Mouse (Mus musculus) splenic B cell, adult 2 months (primary cell): Measurements from ENCODE around the gene Ntn1.

Source experiments
- DNase-seq: peaks from one replicate; pipeline ENCODE4 v3.0.0-alpha.2; 2011; ENCODE audit warnings: low read depth, low spot score
- H3K27me3 ChIP-seq: 2 replicates; pipeline ENCODE4 v1.6.1; 2012; ENCODE audit warnings: mild to moderate bottlenecking, low read length, moderate library complexity, mixed read lengths; ENCODE audit not compliant: control insufficient read depth, poor library complexity, insufficient read depth, severe bottlenecking
- H3K36me3 ChIP-seq: 2 replicates; pipeline ENCODE4 v1.6.1; 2012; ENCODE audit warnings: mild to moderate bottlenecking, low read length, moderate library complexity, mixed read lengths; ENCODE audit not compliant: control insufficient read depth, poor library complexity, insufficient read depth, severe bottlenecking

Ntn1 gene

DNA sequence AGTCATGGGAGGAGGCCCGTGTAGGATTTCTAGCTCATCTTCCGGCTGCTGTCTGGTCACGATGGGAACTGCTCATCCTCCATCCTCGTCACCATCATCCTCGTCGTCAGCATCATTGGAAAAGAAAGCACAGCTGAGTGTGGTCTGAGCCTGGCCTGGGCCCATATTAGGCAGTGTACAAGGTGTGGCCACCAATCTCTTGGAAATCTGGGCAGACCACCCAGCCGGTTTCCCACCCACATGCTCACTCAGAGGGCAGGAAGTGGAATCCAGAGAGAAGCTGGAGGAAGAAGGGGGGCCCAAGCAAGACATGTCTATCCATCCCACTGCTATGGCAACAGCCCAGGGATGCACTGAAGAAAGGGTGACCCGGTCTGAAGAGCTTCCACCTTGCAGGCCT lies 94.6 kb downstream of the Ntn1 start:
- DNase-seq: no peak
- Histone ChIP-seq H3K36me3 (no peaks in the 10 kb centered on the region), H3K27me3 (no peaks in the 10 kb centered on the region)

DNA sequence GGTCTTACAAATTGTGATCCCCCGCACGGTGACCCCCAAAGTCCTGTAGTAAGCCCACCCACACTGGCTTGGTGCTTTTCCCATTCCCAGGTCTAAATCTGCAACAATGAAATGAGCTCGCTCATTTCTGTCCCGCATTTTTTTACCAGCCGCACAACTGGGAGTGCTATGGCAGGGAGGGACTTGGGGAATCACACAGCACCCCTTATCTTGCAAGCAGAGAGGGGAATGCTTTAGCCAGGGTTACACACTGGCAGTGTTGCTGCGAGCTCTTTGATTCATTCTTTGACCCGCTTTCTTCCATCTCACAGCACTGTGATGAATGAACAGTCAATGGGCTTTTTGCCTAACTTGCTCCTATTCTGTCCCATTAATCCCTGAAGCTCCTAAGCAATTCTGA lies 98.3 kb downstream of the Ntn1 start:
- no peaks in the 10 kb centered on the region for H3K36me3 ChIP-seq
- H3K27me3 ChIP-seq: no peaks in the 10 kb centered on the region
- DNase-seq: no peak

- H3K36me3 ChIP-seq: no peaks in the 10 kb centered on the region
- H3K27me3 ChIP-seq: no peaks in the 10 kb centered on the region
- no peak for DNase-seq
These were observed 99.0 kb downstream of the Ntn1 start for GRCm38 (mm10) chr11:68301660-68302059.

- H3K36me3 ChIP-seq: no peaks in the 10 kb centered on the region
- no peak for DNase-seq
- H3K27me3 ChIP-seq: no peaks in the 10 kb centered on the region
These were observed 105.1 kb downstream of the Ntn1 start for GRCm38 (mm10) chr11:68295474-68295873.

- Histone ChIP-seq H3K27me3 (no peaks in the 10 kb centered on the region), H3K36me3 (no peaks in the 10 kb centered on the region)
- DNase-seq: no peak
These were observed 110.0 kb downstream of the Ntn1 start for GRCm38 (mm10) chr11:68290631-68291030.

DNA sequence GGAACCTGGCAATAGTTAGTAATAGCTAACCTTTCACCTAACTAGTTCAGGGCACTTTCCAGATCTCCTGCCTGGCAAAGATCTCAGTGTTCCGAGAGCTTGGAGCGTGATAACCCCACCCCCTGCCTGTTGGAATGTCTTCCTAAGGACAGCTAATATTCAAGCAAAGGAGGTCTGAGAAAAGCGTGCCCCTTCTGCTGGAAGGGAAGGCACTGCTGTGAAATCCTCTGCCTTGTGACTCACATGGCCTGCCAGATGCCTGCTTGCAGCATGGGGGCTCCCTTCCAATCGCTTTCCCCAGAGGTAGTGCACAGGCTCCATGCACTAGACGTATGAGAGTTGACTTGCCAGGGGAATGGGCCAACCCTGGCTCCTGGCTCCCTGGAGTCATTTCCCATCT lies 113.3 kb downstream of the Ntn1 start:
- no peak for DNase-seq
- H3K27me3 ChIP-seq: no peaks in the 10 kb centered on the region

GRCm38 (mm10) chr11:68286142-68286808 lies 114.3 kb downstream of the Ntn1 start:
- H3K27me3 ChIP-seq: no peaks in the 10 kb centered on the region
- DNase-seq: no peak
- no peaks in the 10 kb centered on the region for H3K36me3 ChIP-seq

More for the DNA sequence above, 113.3 kb downstream of the Ntn1 start:
- no peaks in the 10 kb centered on the region for H3K36me3 ChIP-seq

DNA sequence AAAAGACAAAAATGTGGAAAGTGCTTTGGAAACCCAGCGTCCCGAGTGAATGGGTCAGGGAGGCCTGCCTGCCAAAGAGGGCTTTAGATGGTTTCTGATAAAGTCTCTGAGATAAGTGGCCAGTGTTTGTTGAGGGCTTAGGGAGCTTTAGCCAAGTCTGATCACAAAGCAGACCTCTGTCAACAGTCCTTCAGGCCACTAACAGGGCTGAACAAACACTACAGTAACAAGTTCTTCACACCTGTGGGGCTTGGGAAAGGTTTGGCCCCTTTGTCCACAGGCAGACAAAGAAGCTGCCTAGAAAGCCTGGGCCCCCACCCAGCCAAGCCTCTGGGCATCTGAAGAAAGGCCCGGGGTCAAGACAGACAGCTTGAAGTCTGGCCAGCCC lies 114.9 kb downstream of the Ntn1 start:
- Histone ChIP-seq H3K27me3 (no peaks in the 10 kb centered on the region), H3K36me3 (no peaks in the 10 kb centered on the region)
- DNase-seq: no peak

GRCm38 (mm10) chr11:68280001-68280510 lies 120.6 kb downstream of the Ntn1 start:
- no peaks in the 10 kb centered on the region for H3K36me3 ChIP-seq
- H3K27me3 ChIP-seq: no peaks in the 10 kb centered on the region
- no peak for DNase-seq

DNA sequence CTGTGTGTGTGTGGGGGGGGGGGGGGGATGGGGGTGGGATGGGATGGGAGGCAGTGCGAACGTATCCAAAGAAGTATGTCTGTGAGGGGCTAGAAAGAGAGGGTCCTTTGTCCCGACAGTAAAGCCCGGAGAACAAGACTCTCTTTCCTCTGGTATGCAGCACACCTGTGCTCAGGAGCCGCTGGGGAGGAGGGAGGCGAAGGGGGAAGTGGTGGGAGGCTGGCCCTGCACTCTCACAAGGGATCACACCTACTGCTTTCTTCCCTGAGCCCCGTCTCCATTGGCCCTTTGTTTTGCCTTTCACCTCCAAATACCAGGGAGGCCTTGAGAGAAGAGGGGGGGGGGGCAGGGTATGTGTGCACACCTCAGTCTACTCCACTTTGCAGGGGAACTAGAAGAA lies 123.7 kb downstream of the Ntn1 start:
- no peak for DNase-seq
- Histone ChIP-seq H3K36me3 (no peaks in the 10 kb centered on the region), H3K27me3 (no peaks in the 10 kb centered on the region)

- Histone ChIP-seq H3K36me3 (no peaks in the 10 kb centered on the region), H3K27me3 (no peaks in the 10 kb centered on the region)
- no peak for DNase-seq
These were observed 126.3 kb downstream of the Ntn1 start for GRCm38 (mm10) chr11:68274331-68274811.

DNA sequence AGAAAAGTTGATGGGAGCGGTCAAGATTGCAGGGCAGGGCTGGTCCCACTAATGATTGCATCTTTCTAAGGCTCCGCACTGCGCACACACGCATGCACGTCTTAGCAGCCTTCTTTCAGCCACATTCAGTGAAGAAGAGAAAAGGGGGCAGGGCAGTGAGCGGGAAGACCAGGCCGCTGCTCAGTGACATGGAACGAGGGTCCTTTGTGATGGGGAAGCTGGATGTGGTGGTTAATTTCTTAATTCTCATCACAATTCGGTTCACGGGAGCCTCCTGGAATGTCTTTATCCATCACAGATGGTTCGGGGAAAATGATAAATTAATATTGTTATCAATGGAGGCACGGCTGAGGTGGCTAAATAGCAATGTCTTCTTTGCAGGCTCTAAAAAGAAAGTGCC lies 126.8 kb downstream of the Ntn1 start:
- Histone ChIP-seq H3K27me3 (no peaks in the 10 kb centered on the region), H3K36me3 (no peaks in the 10 kb centered on the region)
- no peak for DNase-seq

DNA sequence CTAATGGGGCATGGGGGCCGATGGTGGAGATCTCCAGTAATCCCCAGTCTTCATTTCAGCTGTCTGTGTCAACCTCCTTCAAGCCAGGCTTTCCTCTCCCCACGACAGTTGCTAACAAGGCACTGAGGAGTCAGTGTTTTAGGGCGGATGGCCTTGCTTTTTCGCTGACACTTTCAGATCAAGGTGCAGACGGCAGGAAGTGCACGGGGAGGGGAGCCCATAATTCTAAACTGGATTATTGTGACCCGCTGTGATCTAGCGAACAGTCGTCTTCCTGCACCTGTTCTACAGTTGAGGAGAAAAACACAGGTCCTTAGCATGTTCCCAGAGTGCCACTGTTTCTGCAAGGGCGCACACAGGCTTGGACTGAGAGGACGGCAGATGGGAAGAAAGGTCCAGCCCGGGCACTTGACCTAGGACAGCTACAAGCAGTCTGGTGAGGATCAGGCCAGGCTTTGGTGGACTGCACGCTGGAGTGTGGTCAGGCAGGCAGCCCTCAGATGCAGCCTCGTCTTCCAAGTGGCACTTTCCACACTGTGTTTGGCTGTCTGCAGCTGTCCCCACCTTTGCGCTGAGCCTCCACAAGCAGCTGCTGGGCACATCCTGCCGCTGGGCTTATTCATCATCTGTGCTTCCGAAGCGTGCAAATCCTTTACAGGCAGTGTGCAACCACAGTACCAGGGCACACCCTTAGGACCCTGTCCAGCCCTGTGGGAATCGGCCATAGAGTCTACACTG lies 129.7 kb downstream of the Ntn1 start:
- no peak for DNase-seq
- no peaks in the 10 kb centered on the region for H3K36me3 ChIP-seq
- no peaks in the 10 kb centered on the region for H3K27me3 ChIP-seq

DNA sequence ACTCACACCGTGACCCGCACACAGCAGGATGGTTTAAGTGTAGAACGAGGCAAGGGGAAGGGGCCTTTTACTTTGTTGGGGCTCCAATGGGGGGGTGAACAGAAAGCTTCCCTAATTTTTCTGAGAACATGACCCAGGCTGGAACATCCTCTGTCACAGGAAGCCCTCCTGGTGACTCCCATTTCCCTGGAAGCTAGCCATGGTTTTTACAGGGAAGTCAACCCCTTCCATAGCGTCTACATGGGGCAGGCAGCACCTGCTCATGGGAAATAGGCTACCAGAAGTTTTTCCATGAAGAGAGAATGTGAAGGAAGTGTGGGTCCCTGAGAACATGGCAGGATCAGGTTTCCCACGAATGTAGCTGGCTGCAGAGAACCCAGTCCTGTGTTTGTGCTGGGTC lies 136.3 kb downstream of the Ntn1 start:
- H3K27me3 ChIP-seq: no peaks in the 10 kb centered on the region
- DNase-seq: no peak
- H3K36me3 ChIP-seq: no peaks in the 10 kb centered on the region

DNA sequence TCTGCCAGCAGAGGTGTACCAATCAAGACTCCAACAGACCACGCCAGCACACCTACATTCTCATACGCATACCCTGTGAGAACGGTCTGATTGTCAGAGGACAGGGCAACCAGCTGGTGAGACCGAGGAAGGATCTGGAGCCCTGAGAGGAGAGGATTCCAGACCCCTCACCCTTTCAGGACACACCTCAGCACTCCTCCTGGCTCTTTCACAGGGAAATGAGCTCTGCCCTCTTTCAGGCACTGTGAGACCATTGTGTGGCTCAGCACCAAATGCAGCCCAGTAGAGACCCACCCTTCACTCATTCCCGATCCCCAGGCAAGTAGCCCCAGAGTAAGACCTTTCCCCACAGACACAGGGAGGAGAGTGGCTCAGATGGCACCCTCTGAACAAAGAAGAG lies 137.5 kb downstream of the Ntn1 start:
- H3K36me3 ChIP-seq: no peaks in the 10 kb centered on the region

More for the DNA sequence above, 137.5 kb downstream of the Ntn1 start:
- H3K27me3 ChIP-seq: no peaks in the 10 kb centered on the region
- no peak for DNase-seq
